ENCODE assay signal across 10 mouse cellular contexts in the genomic region with DNA sequence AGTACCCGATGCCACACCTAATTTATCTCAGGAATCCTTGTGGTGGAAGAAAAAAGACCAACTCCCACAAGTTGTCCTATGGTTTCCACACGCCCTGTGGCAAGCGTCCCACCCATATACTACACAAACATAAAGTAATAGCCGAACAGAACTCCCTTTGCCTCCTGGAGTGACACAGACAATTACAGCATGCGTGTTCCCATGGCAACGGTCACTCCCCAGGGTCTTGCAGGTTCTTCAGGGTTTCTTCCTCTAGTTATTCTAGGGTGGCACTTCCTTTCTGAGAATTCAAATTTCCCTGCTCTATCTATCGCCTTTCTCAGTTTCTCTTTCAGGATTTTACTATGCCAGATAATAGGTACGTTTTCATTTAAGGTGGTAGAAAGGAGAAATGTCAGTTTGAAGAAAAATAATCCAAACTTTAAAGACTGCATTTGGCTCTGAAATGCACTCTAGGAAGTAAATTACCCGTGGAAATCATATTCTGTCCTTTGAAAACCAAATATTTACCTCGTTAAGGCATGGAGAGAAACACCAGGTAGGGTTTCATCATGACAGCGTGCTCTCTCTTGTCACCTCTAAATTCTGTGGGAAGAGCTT. TPM values are rescaled to one million over a fixed set of nuclear protein-coding genes. Genes with fewer than 3 reads are reported as not detected.
DNase-seq lines count a peak whose midpoint lies in the region; ATAC-seq and TF ChIP-seq lines count a peak whose summit lies in the region.
"Had no signal": no experiment of that assay in that cellular context is flagged by ENCODE, and none has a peak within 500 bp of the region (broad histone marks: within the 10 kb centered on the region; RNA-seq: fewer than 3 reads in every experiment).

No protein-coding gene starts in this region.

- ATAC-seq in kidney, postnatal 0 days (replicated peaks; ENCODE audit: low FRiP score, low read depth): no peak
- ATAC-seq in CD4-positive, CD25-positive, alpha-beta regulatory T cell, adult 4 months: peak; percentile 73
- peak; percentile 94 for ATAC-seq in granulocyte monocyte progenitor cell, adult 5-6 weeks (replicated peaks; ENCODE audit: poor library complexity, severe bottlenecking)
- ATAC-seq in neural tube, embryonic 15.5 days (ENCODE audit: low FRiP score): no peak

- no peak overlapping the region for H3K4me3 ChIP-seq in kidney, postnatal 0 days (replicated peaks; ENCODE audit: low read depth, low read length)
- H3K4me3 ChIP-seq in neural tube, embryonic 15.5 days (replicated peaks): no peak overlapping the region
- H3K4me3 ChIP-seq: forebrain, embryonic 12.5 days had no signal

- no peak overlapping the region for H3K27ac ChIP-seq in kidney, postnatal 0 days
- H3K27ac ChIP-seq in neural tube, embryonic 15.5 days (replicated peaks): no peak overlapping the region
- H3K27ac ChIP-seq: forebrain, embryonic 12.5 days had no signal

- no peak overlapping the region for H3K4me2 ChIP-seq in kidney, postnatal 0 days (ENCODE audit: low read length)
- no peak overlapping the region for H3K4me2 ChIP-seq in neural tube, embryonic 15.5 days
- H3K4me2 ChIP-seq: forebrain, embryonic 12.5 days had no signal

- H3K9me3 ChIP-seq in kidney, postnatal 0 days (replicated peaks; ENCODE audit: low read length): no peaks in the 10 kb centered on the region
- H3K9me3 ChIP-seq in neural tube, embryonic 15.5 days (replicated peaks): peaks cover 4% of the 10 kb centered on the region; the same call in 1 of the 2 replicates
- H3K9me3 ChIP-seq: forebrain, embryonic 12.5 days had no signal

- H3K9ac ChIP-seq in kidney, postnatal 0 days (ENCODE audit: low read depth, low read length): no peak overlapping the region
- H3K9ac ChIP-seq in neural tube, embryonic 15.5 days (replicated peaks): no peak overlapping the region
- H3K9ac ChIP-seq: forebrain, embryonic 12.5 days had no signal

- TF ChIP-seq CTCF in kidney, postnatal 0 days (IDR thresholded peaks at IDR 0.05; ENCODE audit: low read depth): no peak

- no peaks in the 10 kb centered on the region for H3K36me3 ChIP-seq in kidney, postnatal 0 days (ENCODE audit: insufficient read depth, low read length)
- no peaks in the 10 kb centered on the region for H3K36me3 ChIP-seq in neural tube, embryonic 15.5 days
- H3K36me3 ChIP-seq: forebrain, embryonic 12.5 days had no signal

- peak; percentile 27 for DNase-seq in kidney, postnatal 0 days (ENCODE audit: low spot score)
- DNase-seq in kidney, adult 18-20 months: no peak
- DNase-seq in spleen, adult 18-20 months: peak; percentile 78 to 81
- DNase-seq in layer of hippocampus, adult 18-20 months (ENCODE audit: low spot score in 2 of 2): no peak
- DNase-seq in left cerebral cortex, adult 18-20 months (ENCODE audit: low spot score in 2 of 2): no peak
- DNase-seq: left cerebral cortex, postnatal 4 days had no signal

- 39% methylated on average over 11 of the region's 11 CpGs for WGBS in kidney, postnatal 0 days
- WGBS in neural tube, embryonic 15.5 days: 62% methylated on average over 11 of the region's 11 CpGs

- H3K4me1 ChIP-seq in kidney, postnatal 0 days (replicated peaks; ENCODE audit: insufficient read depth, low read length): no peaks in the 10 kb centered on the region
- no peaks in the 10 kb centered on the region for H3K4me1 ChIP-seq in neural tube, embryonic 15.5 days
- H3K4me1 ChIP-seq: forebrain, embryonic 12.5 days had no signal

- H3K27me3 ChIP-seq in kidney, postnatal 0 days (ENCODE audit: insufficient read depth, low read length): no peaks in the 10 kb centered on the region
- no peaks in the 10 kb centered on the region for H3K27me3 ChIP-seq in neural tube, embryonic 15.5 days (replicated peaks)
- H3K27me3 ChIP-seq: forebrain, embryonic 12.5 days had no signal

RNA-seq across cellular contexts. Expression of gene Plac8, which starts 25.9 kb away (rescaled TPM):
- 146 and 169 TPM in 2 replicates for polyA plus RNA-seq in kidney, postnatal 0 days (2015; fragmentation: Nextera tagmentation; extraction: Ambion mirVana)
- polyA plus RNA-seq in CD4-positive, CD25-positive, alpha-beta regulatory T cell, adult 4 months (2017; shearing (Covaris generic)): 10 to 100 TPM in 1 of 2 experiments, 1 to 10 TPM in 1; 2.9 to 12.0 TPM
- total RNA-seq in granulocyte monocyte progenitor cell, adult 5-6 weeks (2014; fragmentation: Nextera tagmentation): 5,016 and 5,973 TPM in 2 replicates
- total RNA-seq in granulocyte monocyte progenitor cell, adult 5-6 weeks (2017): 4,049 and 4,633 TPM in 2 replicates
- total RNA-seq in layer of hippocampus, adult 18-20 months (2021): not detected
- total RNA-seq in left cerebral cortex, adult 18-20 months (2021): under 1 TPM in 1 of 2 experiments, not detected in 1; 0.53 TPM
- 0.78 and 73.0 TPM in 2 replicates for polyA plus RNA-seq in neural tube, embryonic 15.5 days (2015; fragmentation: Nextera tagmentation; extraction: Ambion mirVana)

Comparison
In these comparisons a context has a peak if more than half of its experiments do, and no peak if none do; other contexts are left out.
1. DNase-seq: peak in kidney, postnatal 0 days (single experiment) and spleen, adult 18-20 months (2 of 2); none in kidney, adult 18-20 months (single experiment), layer of hippocampus, adult 18-20 months (0 of 2) and left cerebral cortex, adult 18-20 months (0 of 2).
2. ATAC-seq: peak in CD4-positive, CD25-positive, alpha-beta regulatory T cell, adult 4 months (single experiment) and granulocyte monocyte progenitor cell, adult 5-6 weeks (single experiment); none in kidney, postnatal 0 days (single experiment) and neural tube, embryonic 15.5 days (single experiment).
3. RNA of gene Plac8, which starts 25.9 kb away (total RNA-seq): 4,049 to 5,973 TPM in granulocyte monocyte progenitor cell, adult 5-6 weeks; 0.53 TPM in left cerebral cortex, adult 18-20 months and not detected in layer of hippocampus, adult 18-20 months; every median in the first group is over 1,000 times any median in the second.